19 mouse cellular contexts compared by ENCODE assay signal in the genomic region with DNA sequence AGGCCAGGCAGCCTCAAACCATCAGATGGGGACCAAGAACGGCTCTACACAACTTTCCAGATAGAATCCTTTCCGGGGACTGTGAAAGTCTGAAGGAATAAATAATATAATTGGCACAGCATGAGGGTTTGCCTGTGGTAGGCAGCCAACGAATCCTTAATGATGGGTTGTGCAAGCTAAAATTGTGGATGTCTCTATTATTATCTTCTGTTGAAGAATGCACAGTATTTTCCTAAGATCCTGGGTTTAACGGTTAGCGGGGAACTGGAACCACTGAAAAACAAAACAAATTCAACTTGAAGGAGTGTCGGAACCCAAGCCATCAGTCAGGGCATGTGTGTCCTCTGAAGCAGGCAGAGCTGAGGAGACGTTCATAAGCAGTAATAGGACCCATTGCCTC.
"Had no signal": no experiment of that assay in that cellular context is flagged by ENCODE, and none has a peak within 500 bp of the region (broad histone marks: within the 10 kb centered on the region; RNA-seq: fewer than 3 reads in every experiment).

No protein-coding gene starts in this region.

- H3K27ac ChIP-seq: kidney, postnatal 0 days; limb, embryonic 12.5 days; limb, embryonic 15.5 days; liver, embryonic 14.5 days; lung, embryonic 15.5 days; macrophage; stomach, embryonic 15.5 days had no signal

- H3K9ac ChIP-seq: limb, embryonic 12.5 days; limb, embryonic 15.5 days; liver, embryonic 14.5 days; liver, postnatal 0 days; lung, embryonic 15.5 days; stomach, embryonic 15.5 days had no signal

- H3K4me3 ChIP-seq: limb, embryonic 12.5 days; limb, embryonic 15.5 days; lung, embryonic 15.5 days; stomach, embryonic 15.5 days had no signal

- H3K4me2 ChIP-seq: limb, embryonic 12.5 days; limb, embryonic 15.5 days; liver, embryonic 11.5 days; lung, embryonic 15.5 days; stomach, embryonic 15.5 days had no signal

- ATAC-seq: intestine, postnatal 0 days; liver, postnatal 0 days had no signal

- H3K9me3 ChIP-seq: limb, embryonic 12.5 days; limb, embryonic 15.5 days; lung, embryonic 15.5 days; stomach, embryonic 15.5 days had no signal

- H3K27me3 ChIP-seq: limb, embryonic 12.5 days; limb, embryonic 15.5 days; lung, embryonic 15.5 days; stomach, embryonic 15.5 days had no signal

- DNase-seq: kidney, adult 2 months; kidney, postnatal 25 days; left cerebral cortex, postnatal 4 days; liver, postnatal 0 days; midbrain, embryonic 14.5 days; right cerebral cortex, adult 18-20 months; right cerebral cortex, postnatal 14 days; spleen, adult 18-20 months; thymus, adult 18-20 months; thymus, postnatal 36 days had no signal

- H3K36me3 ChIP-seq: limb, embryonic 12.5 days; limb, embryonic 15.5 days; lung, embryonic 15.5 days; stomach, embryonic 15.5 days had no signal

- H3K4me1 ChIP-seq: limb, embryonic 12.5 days; limb, embryonic 15.5 days; lung, embryonic 15.5 days; stomach, embryonic 15.5 days had no signal
